Mouse (Mus musculus) lung, adult 2 months (tissue): ENCODE data around the gene Slc25a45.

Experiments used
- CTCF ChIP-seq: fragments of 200-500 bp; IDR thresholded peaks from 2 replicates; pipeline ENCODE4 v1.5.1; 2011; ENCODE audit warnings: mild to moderate bottlenecking, low read length, control low read depth; ENCODE audit not compliant: insufficient read depth
- POLR2A ChIP-seq: fragments of 200-500 bp; IDR thresholded peaks from 2 replicates; pipeline ENCODE4 v1.6.1; 2011; ENCODE audit warnings: low read depth, mild to moderate bottlenecking, control low read depth, low read length, borderline replicate concordance; ENCODE audit errors: extremely low read depth

- no peak for TF ChIP-seq CTCF
- TF ChIP-seq POLR2A, result peak; percentile 23; the same call in 1 of the 2 replicates
Measured at GRCm38 (mm10) chr19:5828905-5829304, 48.7 kb upstream of the Slc25a45 start.
